Mouse (Mus musculus): Measurements from ENCODE around the gene Srsf1.

Srsf1 gene

DNA sequence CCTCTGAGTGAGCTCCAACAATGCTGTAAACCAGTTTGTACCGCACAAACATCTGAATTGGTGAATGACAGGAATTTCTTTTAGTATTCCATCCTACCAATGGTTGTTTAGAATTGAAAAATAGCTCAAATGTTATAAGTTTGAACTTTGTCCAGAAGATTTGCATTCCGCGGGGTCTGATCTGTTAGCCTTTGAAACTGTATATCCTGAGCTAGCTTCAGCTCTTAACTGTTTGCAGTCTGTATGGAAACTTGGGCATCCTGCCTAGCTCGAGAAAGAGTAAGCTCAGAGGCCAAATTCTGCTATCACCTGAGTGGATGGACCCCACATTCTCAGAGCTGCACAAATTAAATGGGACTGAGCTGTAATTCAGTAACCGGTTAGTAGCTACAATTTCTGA is 23.9 kb downstream of the Srsf1 start:
- no peak for DNase-seq (ENCODE audit: low spot score in 2 of 2)

DNA sequence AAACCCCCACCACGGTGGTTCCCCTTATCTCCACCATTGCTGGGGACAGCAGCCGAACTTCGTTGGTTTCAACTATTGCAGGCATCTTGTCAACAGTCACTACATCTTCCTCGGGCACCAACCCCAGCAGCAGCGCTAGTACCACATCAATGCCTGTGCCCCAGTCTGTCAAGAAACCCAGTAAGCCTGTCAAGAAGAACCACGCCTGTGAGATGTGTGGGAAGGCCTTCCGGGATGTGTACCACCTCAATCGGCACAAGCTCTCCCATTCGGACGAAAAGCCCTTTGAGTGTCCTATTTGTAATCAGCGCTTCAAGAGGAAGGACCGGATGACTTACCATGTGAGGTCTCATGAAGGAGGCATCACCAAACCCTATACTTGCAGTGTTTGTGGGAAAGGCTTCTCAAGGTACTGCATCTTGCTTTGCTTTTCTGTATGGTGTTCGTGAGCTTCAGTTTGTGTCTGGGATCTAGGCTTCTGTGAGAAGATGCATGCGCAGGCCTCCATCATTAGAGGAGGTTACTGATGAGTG is 26.2 kb downstream of the Srsf1 start:
- DNase-seq (ENCODE audit: low spot score in 2 of 2), result no peak

- no peak for DNase-seq (ENCODE audit: low spot score in 2 of 2)
Observed at GRCm38 (mm10) chr11:88075701-88076100, 28.5 kb downstream of the Srsf1 start.

- DNase-seq (ENCODE audit: low spot score in 2 of 2), result no peak
Observed at GRCm38 (mm10) chr11:88076394-88076793, 29.2 kb downstream of the Srsf1 start.

GRCm38 (mm10) chr11:88083699-88084098 is 36.5 kb downstream of the Srsf1 start:
- no peak for DNase-seq (ENCODE audit: low spot score in 2 of 2)

- peak; percentile 77 to 78 for DNase-seq (ENCODE audit: low spot score in 2 of 2)
Observed at GRCm38 (mm10) chr11:88086737-88087627, 39.8 kb downstream of the Srsf1 start.

- no peak for DNase-seq (ENCODE audit: low spot score in 2 of 2)
Observed at GRCm38 (mm10) chr11:88089150-88089549, 42.0 kb downstream of the Srsf1 start.

- DNase-seq (ENCODE audit: low spot score in 2 of 2), result no peak
Observed at GRCm38 (mm10) chr11:88090293-88090692, 43.1 kb downstream of the Srsf1 start.

DNA sequence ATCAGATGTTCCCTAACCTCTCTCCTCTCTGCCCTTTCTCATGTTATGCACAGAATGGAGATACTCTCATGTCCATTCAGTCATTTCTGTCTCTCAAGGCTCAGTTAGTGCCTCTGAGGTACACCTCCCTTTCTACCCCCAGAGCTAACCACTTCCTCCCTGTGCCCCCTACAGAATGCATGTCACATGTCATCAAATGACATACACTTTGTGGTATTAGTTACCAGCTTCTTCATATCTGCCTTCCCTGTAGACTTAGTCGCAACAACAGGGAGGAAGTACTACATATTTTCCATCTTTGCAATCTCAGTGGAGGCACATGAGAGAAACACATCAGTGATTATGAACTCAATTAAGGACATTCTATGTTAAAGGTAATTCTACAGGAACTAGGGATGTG is 44.8 kb downstream of the Srsf1 start:
- DNase-seq (ENCODE audit: low spot score in 2 of 2), result no peak

DNA sequence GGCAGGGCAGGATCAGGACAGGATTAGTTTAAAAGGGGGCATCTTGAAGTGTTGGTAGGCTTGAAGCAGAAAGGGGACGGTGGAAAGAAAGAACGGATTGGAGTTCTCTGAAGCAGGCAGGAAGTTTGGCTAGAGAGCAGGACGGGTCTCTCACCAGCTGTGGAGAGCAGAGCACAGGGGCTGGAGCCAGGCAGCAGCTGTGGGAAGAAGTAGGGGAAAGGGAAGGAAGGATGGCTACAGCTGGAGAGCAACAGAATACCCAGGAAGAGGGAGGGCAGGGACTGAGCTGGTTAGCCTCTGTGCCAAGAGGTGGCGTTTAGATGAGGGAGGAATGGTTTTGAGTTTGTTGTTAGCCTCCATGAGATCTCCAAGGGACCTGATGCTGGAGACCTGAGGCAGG is 50.0 kb downstream of the Srsf1 start:
- no peak for DNase-seq (ENCODE audit: low spot score in 2 of 2)

GRCm38 (mm10) chr11:88098021-88098729 is 51.0 kb downstream of the Srsf1 start, which contains the start of gene Cuedc1:
Cuedc1 (plus strand) TSS chr11:88098058.
- DNase-seq (ENCODE audit: low spot score in 2 of 2), result no peak

DNA sequence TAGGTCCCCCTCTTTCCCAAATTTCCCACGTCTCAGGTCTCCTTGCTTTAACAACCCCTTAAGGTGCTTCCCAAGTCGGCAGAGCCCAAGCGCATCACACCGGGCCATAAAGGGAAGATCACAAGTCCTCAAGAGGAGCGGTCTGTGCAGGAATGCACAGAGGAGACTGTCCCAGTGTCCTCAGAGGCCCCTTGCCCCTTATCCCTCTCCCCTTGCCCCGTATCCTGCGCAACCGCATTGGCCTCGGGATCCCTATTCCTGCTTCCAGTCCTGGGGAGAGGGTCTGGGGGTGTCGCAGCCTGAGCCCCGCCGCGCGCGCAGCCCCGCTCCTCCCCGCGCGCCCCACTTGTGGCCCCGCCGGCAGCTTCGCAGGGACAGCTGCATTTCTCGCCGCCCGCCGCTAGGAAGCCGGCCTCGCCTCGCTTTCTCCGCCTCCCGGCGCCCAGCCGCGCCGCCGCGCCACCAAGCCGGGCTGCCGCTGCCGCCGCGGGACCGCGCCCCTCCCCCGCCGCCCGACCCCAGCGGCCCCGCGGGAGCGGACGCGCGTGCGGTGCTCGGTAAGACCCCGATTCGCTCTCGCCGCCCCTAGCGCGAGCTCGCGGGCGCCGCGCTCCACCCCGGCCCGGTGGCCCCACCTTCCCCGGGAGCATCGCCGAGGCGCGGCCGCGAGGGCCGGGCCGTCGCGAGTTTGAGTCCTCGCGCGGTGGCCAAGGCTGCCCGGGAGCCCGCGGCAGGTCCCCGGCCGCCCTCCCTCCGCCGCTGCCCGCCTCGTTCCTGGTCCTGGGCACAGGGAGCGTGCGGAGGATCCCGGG is 51.8 kb downstream of the Srsf1 start:
- DNase-seq (ENCODE audit: low spot score in 2 of 2), result peak; percentile 54 to 55

DNA sequence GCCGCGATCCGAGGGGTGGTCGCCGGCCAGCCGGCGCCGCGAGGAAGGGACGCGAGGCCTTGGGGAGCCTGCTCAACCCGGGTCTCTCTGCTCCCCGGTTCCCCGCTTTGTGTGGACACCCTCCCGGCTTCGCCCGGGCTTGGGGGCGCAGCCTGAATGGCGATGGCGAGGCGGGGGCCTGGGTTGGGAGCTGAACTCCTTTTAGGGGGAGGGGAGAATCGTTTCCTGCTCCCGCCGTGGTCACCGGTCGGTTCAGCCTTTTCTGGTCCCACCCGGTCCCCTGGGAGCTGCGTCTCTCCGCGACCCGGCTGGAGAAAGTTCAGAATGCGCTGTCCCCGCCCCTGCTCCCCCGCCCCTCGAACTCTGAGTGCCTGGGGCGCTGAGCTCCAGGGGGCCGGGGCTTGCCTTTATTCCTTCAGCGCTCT is 52.4 kb downstream of the Srsf1 start:
- DNase-seq (ENCODE audit: low spot score in 2 of 2), result peak in 1 of 2 experiments; percentile 26

DNA sequence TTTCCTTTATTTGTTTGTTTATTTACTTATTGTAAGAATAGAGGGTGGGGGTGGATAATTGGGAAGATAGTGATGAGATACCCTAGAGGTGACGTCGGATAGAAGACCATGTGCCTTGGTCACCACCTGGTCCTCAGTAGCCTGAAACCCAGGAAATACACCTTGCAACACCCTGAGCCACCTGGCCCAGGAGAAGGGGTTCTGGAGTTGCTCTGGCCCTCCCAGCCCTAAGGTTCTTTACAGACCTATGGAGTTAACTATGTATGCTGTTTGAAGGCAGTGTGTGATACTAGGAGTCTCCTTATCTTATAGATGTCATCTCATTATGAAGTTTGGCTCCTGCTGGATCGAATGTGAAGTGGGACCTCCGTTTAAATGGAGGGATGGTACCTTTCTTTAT is 53.0 kb downstream of the Srsf1 start:
- DNase-seq (ENCODE audit: low spot score in 2 of 2), result no peak

All from frontal cortex, postnatal 25 days (tissue).